Mouse (Mus musculus) brown adipose tissue, adult 24 weeks (tissue): ENCODE measurements at regions not wholly inside any gene's neighbourhood (a gene's known extent, or its start where the extent isn't known, plus 50 kb on each side); places are given as distances from the start of the nearest gene placed in this dataset.

Experiments used
- H3K27ac ChIP-seq: fragments of 200-500 bp; replicated peaks from 2 replicates; pipeline ENCODE4 v1.5.1; 2012; ENCODE audit warnings: low read depth, mild to moderate bottlenecking, low read length
- H3K4me1 ChIP-seq: fragments of 200-500 bp; 2 replicates; pipeline ENCODE4 v1.6.1; 2012; ENCODE audit warnings: low read length, mixed read lengths; ENCODE audit not compliant: control insufficient read depth, insufficient read depth, insufficient read length
- H3K4me3 ChIP-seq: fragments of 200-500 bp; 2 replicates; pipeline ENCODE4 v1.5.1; 2012; ENCODE audit warnings: low read depth, mild to moderate bottlenecking, low read length, moderate library complexity; ENCODE audit not compliant: insufficient read depth

- H3K4me3 ChIP-seq = no peak overlapping the region
These were observed 113.7 kb upstream of the Cwc22 start for GRCm38 (mm10) chr2:78059801-78060416.

DNA sequence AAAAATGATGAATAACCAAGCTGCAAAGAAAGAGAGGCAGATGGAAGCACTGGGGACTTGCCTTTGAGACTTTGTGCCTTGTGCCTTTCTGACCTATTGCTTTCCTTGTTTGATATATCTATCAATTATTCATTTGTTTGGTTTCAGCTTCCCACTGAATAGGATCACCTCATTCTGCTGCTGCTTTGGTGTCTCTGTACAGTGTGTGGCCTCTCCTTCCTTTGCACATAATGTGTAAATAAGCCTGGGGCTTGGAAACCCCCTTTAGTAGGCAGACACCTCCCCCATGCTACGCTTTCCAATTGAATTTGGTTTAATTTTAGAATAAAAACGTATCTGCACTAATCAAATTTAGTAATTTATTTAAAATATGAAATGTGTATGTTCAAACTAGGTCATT, 112.8 kb upstream of the Cwc22 start:
- no peak overlapping the region for H3K27ac ChIP-seq

More at GRCm38 (mm10) chr2:78059801-78060416, 113.7 kb upstream of the Cwc22 start:
- Histone ChIP-seq H3K27ac (no peak overlapping the region), H3K4me1 (no peaks in the 10 kb centered on the region)

GRCm38 (mm10) chr2:78053910-78054309, 107.7 kb upstream of the Cwc22 start:
- H3K27ac ChIP-seq = no peak overlapping the region
- no peak overlapping the region for H3K4me3 ChIP-seq
- H3K4me1 ChIP-seq = no peaks in the 10 kb centered on the region

More for the DNA sequence above, 112.8 kb upstream of the Cwc22 start:
- Histone ChIP-seq H3K4me1 (no peaks in the 10 kb centered on the region), H3K4me3 (no peak overlapping the region)

GRCm38 (mm10) chr2:78050542-78050941, 104.4 kb upstream of the Cwc22 start:
- no peak overlapping the region for H3K4me3 ChIP-seq
- no peaks in the 10 kb centered on the region for H3K4me1 ChIP-seq
- no peak overlapping the region for H3K27ac ChIP-seq

DNA sequence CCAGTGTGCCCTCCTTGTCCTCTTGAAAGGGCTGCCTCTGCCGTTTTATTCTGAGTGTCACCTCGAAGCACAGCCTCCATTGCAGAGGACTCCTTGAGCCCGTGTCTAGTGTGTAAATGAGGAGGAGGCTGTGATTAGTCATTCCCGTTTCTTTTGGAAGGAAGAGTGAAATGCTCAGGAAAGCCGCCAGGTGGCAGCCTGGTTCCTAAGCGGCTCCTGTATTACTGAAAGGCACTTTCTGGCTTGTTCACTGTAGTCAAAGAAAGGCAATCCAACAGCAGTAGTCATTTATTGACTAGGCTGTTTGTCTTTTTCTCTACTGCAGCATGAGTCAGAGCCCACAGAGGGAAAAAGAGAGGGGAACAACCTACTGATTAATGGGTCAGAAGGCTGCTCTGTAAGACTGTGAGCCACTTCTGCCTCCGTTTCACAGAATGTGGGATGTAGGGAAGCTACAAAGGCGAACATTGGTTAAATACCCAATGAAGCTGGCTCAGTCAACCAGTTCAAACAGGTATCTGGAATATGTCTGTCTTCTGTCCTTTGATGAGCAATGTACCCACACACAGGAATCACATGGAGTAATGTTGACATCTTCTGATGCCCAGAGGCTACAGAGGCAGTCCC, 103.2 kb upstream of the Cwc22 start:
- Histone ChIP-seq H3K4me3 (0 out of 2 replicates have a peak overlapping the region, but pooled peaks have one; percentile 21), H3K27ac (no peak overlapping the region), H3K4me1 (no peaks in the 10 kb centered on the region)

DNA sequence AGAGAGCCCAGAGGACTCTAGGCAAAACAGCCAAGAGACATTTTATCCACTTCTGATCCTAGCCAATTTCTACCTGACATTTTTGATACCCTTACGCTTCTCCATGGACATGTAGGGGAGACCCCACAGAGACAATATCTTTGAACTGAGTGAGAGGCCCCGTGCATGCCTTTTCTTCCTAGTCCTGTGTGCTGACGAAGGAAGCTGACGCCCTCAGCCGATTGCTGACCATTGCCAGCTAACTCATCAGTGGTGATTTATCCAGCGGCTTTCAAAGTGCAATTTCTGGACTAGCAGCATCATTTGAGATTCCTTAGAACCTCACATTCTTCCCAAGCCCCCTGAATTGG, 102.5 kb upstream of the Cwc22 start:
- H3K4me3 ChIP-seq = peak overlapping the region; percentile 18; the same call in 1 of the 2 replicates
- H3K4me1 ChIP-seq = no peaks in the 10 kb centered on the region
- no peak overlapping the region for H3K27ac ChIP-seq

DNA sequence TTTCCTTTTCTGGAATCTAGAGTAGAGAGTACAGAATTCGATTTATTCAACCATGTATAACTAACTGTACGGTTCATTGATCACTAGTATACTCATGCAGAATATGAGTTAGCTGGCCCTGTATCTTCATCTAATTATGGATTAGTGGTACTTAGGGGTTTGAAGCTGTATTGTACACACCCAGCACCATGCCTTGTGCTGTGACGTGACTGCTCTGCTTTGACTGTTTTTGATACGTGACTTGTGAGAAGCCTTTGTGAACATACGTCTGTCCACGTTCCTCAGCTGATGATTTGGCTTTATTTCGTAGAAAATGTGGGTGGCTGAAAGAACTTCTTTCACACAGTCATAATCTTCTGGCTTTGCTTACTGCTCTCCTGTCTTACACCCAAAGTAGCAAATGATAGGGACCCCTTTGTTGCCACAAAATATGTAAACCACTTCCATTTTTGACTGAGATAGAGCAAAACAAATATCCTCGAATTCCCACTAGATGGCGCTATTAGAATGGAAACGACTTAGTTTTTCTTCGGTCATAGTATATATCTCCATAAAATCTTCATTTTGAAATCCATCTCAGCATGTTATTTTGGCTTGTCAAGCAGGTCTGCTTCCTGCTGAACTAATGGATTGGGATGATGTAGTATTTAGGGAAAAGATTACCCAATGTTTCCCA, 102.0 kb upstream of the Cwc22 start:
- Histone ChIP-seq H3K4me1 (no peaks in the 10 kb centered on the region), H3K4me3 (no peak overlapping the region; the same call in 1 of the 2 replicates), H3K27ac (no peak overlapping the region)

DNA sequence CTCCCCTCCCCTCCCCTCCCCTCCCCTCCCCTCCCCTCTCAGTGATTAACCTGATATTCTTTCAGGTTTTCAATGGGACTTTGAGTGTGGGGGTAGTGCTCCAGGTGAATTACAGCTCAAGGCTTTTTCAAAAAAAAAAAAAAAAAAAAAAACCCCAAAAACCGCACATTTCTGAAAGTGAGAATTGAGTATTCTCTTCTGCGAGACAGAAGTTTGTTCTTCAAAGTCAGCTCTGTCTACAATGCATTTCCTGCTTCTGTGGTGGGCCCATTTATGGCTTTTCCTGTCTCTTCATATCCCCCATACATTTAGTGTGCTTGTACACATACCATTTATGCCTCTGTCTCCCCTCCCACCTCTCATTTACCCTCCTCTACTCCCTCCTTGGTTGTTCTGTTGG, 81.1 kb upstream of the Cwc22 start:
- H3K27ac ChIP-seq = no peak overlapping the region
- H3K4me1 ChIP-seq = no peaks in the 10 kb centered on the region
- no peak overlapping the region for H3K4me3 ChIP-seq

- Histone ChIP-seq H3K4me3 (no peak overlapping the region), H3K4me1 (no peaks in the 10 kb centered on the region), H3K27ac (no peak overlapping the region)
These were observed 80.6 kb upstream of the Cwc22 start for GRCm38 (mm10) chr2:78026808-78027207.

- Histone ChIP-seq H3K4me3 (no peak overlapping the region), H3K27ac (no peak overlapping the region), H3K4me1 (no peaks in the 10 kb centered on the region)
These were observed 79.7 kb upstream of the Cwc22 start for GRCm38 (mm10) chr2:78025651-78026435.

GRCm38 (mm10) chr2:78024981-78025565, 78.9 kb upstream of the Cwc22 start:
- Histone ChIP-seq H3K27ac (no peak overlapping the region), H3K4me3 (no peak overlapping the region), H3K4me1 (no peaks in the 10 kb centered on the region)

GRCm38 (mm10) chr2:78023916-78024685, 77.9 kb upstream of the Cwc22 start:
- no peaks in the 10 kb centered on the region for H3K4me1 ChIP-seq
- H3K4me3 ChIP-seq = no peak overlapping the region
- H3K27ac ChIP-seq = no peak overlapping the region

- no peaks in the 10 kb centered on the region for H3K4me1 ChIP-seq
- H3K27ac ChIP-seq = no peak overlapping the region
- H3K4me3 ChIP-seq = no peak overlapping the region
These were observed 77.2 kb upstream of the Cwc22 start for GRCm38 (mm10) chr2:78023416-78023815.

DNA sequence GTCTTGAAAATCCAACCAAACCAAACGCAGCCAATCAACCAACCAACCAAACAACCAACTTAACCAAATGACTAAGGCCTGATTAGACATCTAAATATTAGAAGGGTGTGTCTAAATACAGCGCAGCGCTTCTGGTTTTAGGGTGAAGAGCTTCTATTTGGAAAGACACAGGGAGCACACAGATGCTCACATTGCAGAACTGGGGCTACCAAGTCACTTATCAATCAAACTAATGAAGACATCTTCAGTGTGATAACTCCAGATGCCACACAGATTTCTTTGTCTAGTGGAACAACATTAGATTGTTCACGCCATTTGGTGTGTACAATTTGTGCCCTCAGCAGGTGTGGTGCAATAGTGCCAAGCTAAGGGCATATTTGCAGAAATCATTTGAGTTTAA, 76.6 kb upstream of the Cwc22 start:
- H3K4me1 ChIP-seq = no peaks in the 10 kb centered on the region
- H3K27ac ChIP-seq = no peak overlapping the region
- H3K4me3 ChIP-seq = no peak overlapping the region
